ENCODE assay signal across 19 mouse cellular contexts in genomic region chr10:86329241-86329882, GRCm38 (mm10). TPM values are rescaled to one million over a fixed set of nuclear protein-coding genes. Genes with fewer than 3 reads are reported as not detected.
A peak's percentile ranks its signal among the peaks of the same experiment; 100 is the strongest.
DNase-seq lines count a peak whose midpoint lies in the region; ATAC-seq and TF ChIP-seq lines count a peak whose summit lies in the region.
"Had no signal": no experiment of that assay in that cellular context is flagged by ENCODE, and none has a peak within 500 bp of the region (broad histone marks: within the 10 kb centered on the region; RNA-seq: fewer than 3 reads in every experiment).

No protein-coding gene starts in this region.

- no peaks in the 10 kb centered on the region for H3K9me3 ChIP-seq in embryonic facial prominence, embryonic 13.5 days
- H3K9me3 ChIP-seq in embryonic facial prominence, embryonic 10.5 days, result no peaks in the 10 kb centered on the region
- H3K9me3 ChIP-seq in kidney, postnatal 0 days (replicated peaks; ENCODE audit: low read length), result no peaks in the 10 kb centered on the region
- H3K9me3 ChIP-seq in liver, embryonic 15.5 days (replicated peaks), result no peaks in the 10 kb centered on the region
- H3K9me3 ChIP-seq in intestine, embryonic 15.5 days, result no peaks in the 10 kb centered on the region
- H3K9me3 ChIP-seq: forebrain, embryonic 12.5 days; heart, embryonic 12.5 days; hindbrain, embryonic 15.5 days; midbrain, embryonic 12.5 days; neural tube, embryonic 12.5 days had no signal

- H3K9ac ChIP-seq in embryonic facial prominence, embryonic 13.5 days, result no peak overlapping the region
- no peak overlapping the region for H3K9ac ChIP-seq in kidney, postnatal 0 days (ENCODE audit: low read depth, low read length)
- H3K9ac ChIP-seq in liver, embryonic 15.5 days, result no peak overlapping the region
- H3K9ac ChIP-seq in intestine, embryonic 15.5 days, result no peak overlapping the region
- H3K9ac ChIP-seq: forebrain, embryonic 12.5 days; heart, embryonic 12.5 days; hindbrain, embryonic 15.5 days; lung, embryonic 14.5 days; midbrain, embryonic 12.5 days; neural tube, embryonic 12.5 days had no signal

- 0 out of 2 replicates have a peak, but pooled peaks cover 6% of the 10 kb centered on the region for H3K36me3 ChIP-seq in embryonic facial prominence, embryonic 13.5 days
- H3K36me3 ChIP-seq in embryonic facial prominence, embryonic 10.5 days (replicated peaks), result no peaks in the 10 kb centered on the region
- no peaks in the 10 kb centered on the region for H3K36me3 ChIP-seq in kidney, postnatal 0 days (ENCODE audit: insufficient read depth, low read length)
- no peaks in the 10 kb centered on the region for H3K36me3 ChIP-seq in liver, embryonic 15.5 days (replicated peaks)
- no peaks in the 10 kb centered on the region for H3K36me3 ChIP-seq in intestine, embryonic 15.5 days
- H3K36me3 ChIP-seq: forebrain, embryonic 12.5 days; hindbrain, embryonic 15.5 days; midbrain, embryonic 12.5 days; neural tube, embryonic 12.5 days had no signal

- peaks cover 57% of the 10 kb centered on the region for H3K4me1 ChIP-seq in embryonic facial prominence, embryonic 13.5 days
- peaks cover 35% of the 10 kb centered on the region for H3K4me1 ChIP-seq in embryonic facial prominence, embryonic 10.5 days
- peaks cover 43% of the 10 kb centered on the region for H3K4me1 ChIP-seq in kidney, postnatal 0 days (replicated peaks; ENCODE audit: insufficient read depth, low read length)
- H3K4me1 ChIP-seq in brown adipose tissue, adult 24 weeks (ENCODE audit: control insufficient read depth, insufficient read depth, insufficient read length, low read length), result peaks cover 57% of the 10 kb centered on the region
- H3K4me1 ChIP-seq in liver, embryonic 15.5 days (replicated peaks), result peaks cover 59% of the 10 kb centered on the region
- peaks cover 22% of the 10 kb centered on the region for H3K4me1 ChIP-seq in intestine, embryonic 15.5 days (replicated peaks)
- H3K4me1 ChIP-seq: forebrain, embryonic 12.5 days had no signal

- no peak for DNase-seq in embryonic facial prominence, embryonic 10.5 days (ENCODE audit: low spot score)
- no peak for DNase-seq in kidney, postnatal 0 days (ENCODE audit: low spot score)
- no peak for DNase-seq in kidney, adult 8-10 months
- DNase-seq in frontal cortex, postnatal 10 days (ENCODE audit: low spot score in 2 of 2), result no peak
- DNase-seq: adrenal gland, adult 2 months; cerebellum, postnatal 10 days; kidney, postnatal 10 days; lung, embryonic 14.5 days; right cerebral cortex, postnatal 4 days; thymus, postnatal 25 days had no signal

- H3K27ac ChIP-seq in embryonic facial prominence, embryonic 13.5 days, result no peak overlapping the region
- no peak overlapping the region for H3K27ac ChIP-seq in embryonic facial prominence, embryonic 10.5 days (replicated peaks)
- 0 out of 2 replicates have a peak overlapping the region, but pooled peaks have one; percentile 85 for H3K27ac ChIP-seq in kidney, postnatal 0 days
- H3K27ac ChIP-seq in brown adipose tissue, adult 24 weeks (replicated peaks; ENCODE audit: low read depth, low read length), result peak overlapping the region; percentile 81
- H3K27ac ChIP-seq in liver, embryonic 15.5 days (replicated peaks), result peak overlapping the region; percentile 21
- no peak overlapping the region for H3K27ac ChIP-seq in intestine, embryonic 15.5 days
- H3K27ac ChIP-seq: forebrain, embryonic 12.5 days; hindbrain, embryonic 15.5 days; midbrain, embryonic 12.5 days; neural tube, embryonic 12.5 days had no signal

- no peak overlapping the region for H3K4me3 ChIP-seq in embryonic facial prominence, embryonic 13.5 days
- H3K4me3 ChIP-seq in embryonic facial prominence, embryonic 10.5 days, result no peak overlapping the region
- no peak overlapping the region for H3K4me3 ChIP-seq in kidney, postnatal 0 days (replicated peaks; ENCODE audit: low read depth, low read length)
- H3K4me3 ChIP-seq in brown adipose tissue, adult 24 weeks (ENCODE audit: insufficient read depth, low read depth, low read length), result no peak overlapping the region
- H3K4me3 ChIP-seq in liver, embryonic 15.5 days (replicated peaks), result no peak overlapping the region
- H3K4me3 ChIP-seq in intestine, embryonic 15.5 days (replicated peaks), result no peak overlapping the region
- H3K4me3 ChIP-seq: forebrain, embryonic 12.5 days; heart, embryonic 12.5 days; hindbrain, embryonic 15.5 days; midbrain, embryonic 12.5 days; neural tube, embryonic 12.5 days had no signal

- 89% methylated on average over 8 of the region's 8 CpGs for WGBS in embryonic facial prominence, embryonic 13.5 days
- 94% methylated on average over 8 of the region's 8 CpGs for WGBS in embryonic facial prominence, embryonic 10.5 days
- WGBS in kidney, postnatal 0 days, result 91% methylated on average over 8 of the region's 8 CpGs
- 65% methylated on average over 8 of the region's 8 CpGs for WGBS in liver, embryonic 15.5 days (ENCODE audit: insufficient replicate concordance)
- WGBS in intestine, embryonic 15.5 days, result 95% methylated on average over 8 of the region's 8 CpGs

- 0 out of 2 replicates have a peak, but pooled peaks have one; percentile 12 for ATAC-seq in embryonic facial prominence, embryonic 13.5 days (ENCODE audit: insufficient number of reproducible peaks, insufficient read depth, low FRiP score, low TSS enrichment, low read depth)
- ATAC-seq in kidney, postnatal 0 days (replicated peaks; ENCODE audit: low FRiP score, low read depth), result no peak
- ATAC-seq in liver, embryonic 15.5 days (ENCODE audit: insufficient read depth), result 0 out of 2 replicates have a peak, but pooled peaks have one; percentile 30
- ATAC-seq in intestine, embryonic 15.5 days, result no peak

- no peak for TF ChIP-seq CTCF in kidney, postnatal 0 days (IDR thresholded peaks at IDR 0.05; ENCODE audit: low read depth)

- H3K4me2 ChIP-seq in embryonic facial prominence, embryonic 13.5 days, result no peak overlapping the region
- no peak overlapping the region for H3K4me2 ChIP-seq in kidney, postnatal 0 days (ENCODE audit: low read length)
- H3K4me2 ChIP-seq in liver, embryonic 15.5 days, result peak overlapping the region; percentile 8; the same call in 1 of the 2 replicates
- no peak overlapping the region for H3K4me2 ChIP-seq in intestine, embryonic 15.5 days (replicated peaks)
- H3K4me2 ChIP-seq: forebrain, embryonic 12.5 days; heart, embryonic 12.5 days; hindbrain, embryonic 15.5 days; lung, embryonic 14.5 days; midbrain, embryonic 12.5 days; neural tube, embryonic 12.5 days had no signal

- no peaks in the 10 kb centered on the region for H3K27me3 ChIP-seq in embryonic facial prominence, embryonic 13.5 days
- H3K27me3 ChIP-seq in embryonic facial prominence, embryonic 10.5 days (replicated peaks; ENCODE audit: low read depth, poor library complexity, severe bottlenecking), result no peaks in the 10 kb centered on the region
- no peaks in the 10 kb centered on the region for H3K27me3 ChIP-seq in kidney, postnatal 0 days (ENCODE audit: insufficient read depth, low read length)
- no peaks in the 10 kb centered on the region for H3K27me3 ChIP-seq in liver, embryonic 15.5 days
- no peaks in the 10 kb centered on the region for H3K27me3 ChIP-seq in intestine, embryonic 15.5 days (replicated peaks)
- H3K27me3 ChIP-seq: forebrain, embryonic 12.5 days; heart, embryonic 12.5 days; hindbrain, embryonic 15.5 days; midbrain, embryonic 12.5 days; neural tube, embryonic 12.5 days had no signal

RNA-seq across cellular contexts. Expression of gene Timp3, which starts 29.2 kb away (rescaled TPM):
- 62.7 and 74.0 TPM in 2 replicates for polyA plus RNA-seq in embryonic facial prominence, embryonic 13.5 days (2015; fragmentation: Nextera tagmentation; extraction: Ambion mirVana)
- polyA plus RNA-seq in embryonic facial prominence, embryonic 10.5 days (2016; fragmentation: Nextera tagmentation; extraction: Ambion mirVana), result 29.4 and 36.3 TPM in 2 replicates
- 87.4 and 99.7 TPM in 2 replicates for polyA plus RNA-seq in kidney, postnatal 0 days (2015; fragmentation: Nextera tagmentation; extraction: Ambion mirVana)
- 63.4 and 130 TPM in 2 replicates for polyA plus RNA-seq in brown adipose tissue, adult 24 weeks (2012; ENCODE audit: insufficient read depth, insufficient read length, missing spikeins)
- 6.3 and 6.7 TPM in 2 replicates for polyA plus RNA-seq in liver, embryonic 15.5 days (2015; fragmentation: Nextera tagmentation; extraction: Ambion mirVana)
- polyA plus RNA-seq in intestine, embryonic 15.5 days (2015; fragmentation: Nextera tagmentation; extraction: Ambion mirVana), result 44.6 and 46.9 TPM in 2 replicates

Comparison
In these comparisons a context has a peak if more than half of its experiments do, and no peak if none do; other contexts are left out.
1. ATAC-seq: peak in embryonic facial prominence, embryonic 13.5 days (single experiment) and liver, embryonic 15.5 days (single experiment); none in kidney, postnatal 0 days (single experiment) and intestine, embryonic 15.5 days (single experiment).
2. H3K27ac ChIP-seq: peak in kidney, postnatal 0 days (single experiment), brown adipose tissue, adult 24 weeks (single experiment) and liver, embryonic 15.5 days (single experiment); none in embryonic facial prominence, embryonic 13.5 days (single experiment), embryonic facial prominence, embryonic 10.5 days (single experiment) and intestine, embryonic 15.5 days (single experiment).